Mouse (Mus musculus): Measurements from ENCODE around the gene Abhd17a. TPM values are rescaled to one million over a fixed set of nuclear protein-coding genes. Genes with fewer than 3 reads are reported as not detected.

The Abhd17a gene
- polyA plus RNA-seq, 1 experiment = 581 TPM

- Histone ChIP-seq H3K4me1 (peaks cover 76% of the 10 kb centered on the region), H3K27me3 (replicated peaks) (no peaks in the 10 kb centered on the region), H3K36me3 (replicated peaks; ENCODE audit: low read length) (peaks cover 32% of the 10 kb centered on the region), H3K4me3 (replicated peaks) (peak overlapping the region; percentile 92), H3K9me3 (no peaks in the 10 kb centered on the region)
- no peak for TF ChIP-seq GATA1 (IDR thresholded peaks at IDR 0.05; ENCODE audit: borderline replicate concordance, low read length)
- TF ChIP-seq FLI1 (IDR thresholded peaks at IDR 0.05; ENCODE audit: low read length) = no peak
Observed at GRCm38 (mm10) chr10:80578131-80578750, 11.9 kb downstream of the Abhd17a start.

GRCm38 (mm10) chr10:80577195-80578130 lies 12.7 kb downstream of the Abhd17a start, which contains the start of gene Klf16:
Gene Klf16, minus strand, starts transcription at chr10:80577321.
- Histone ChIP-seq H3K36me3 (replicated peaks; ENCODE audit: low read length) (peaks cover 27% of the 10 kb centered on the region), H3K4me1 (peaks cover 79% of the 10 kb centered on the region), H3K4me3 (replicated peaks) (peak within 1 kb of the TSS; percentile 92), H3K9me3 (no peaks in the 10 kb centered on the region), H3K27me3 (replicated peaks) (no peaks in the 10 kb centered on the region)
- no peak for TF ChIP-seq FLI1 (IDR thresholded peaks at IDR 0.05; ENCODE audit: low read length)
- no peak for TF ChIP-seq GATA1 (IDR thresholded peaks at IDR 0.05; ENCODE audit: borderline replicate concordance, low read length)

- Histone ChIP-seq H3K4me3 (replicated peaks) (peak overlapping the region; percentile 92), H3K27me3 (replicated peaks) (no peaks in the 10 kb centered on the region), H3K9me3 (no peaks in the 10 kb centered on the region), H3K4me1 (peaks cover 79% of the 10 kb centered on the region), H3K36me3 (replicated peaks; ENCODE audit: low read length) (peaks cover 27% of the 10 kb centered on the region)
- no peak for TF ChIP-seq FLI1 (IDR thresholded peaks at IDR 0.05; ENCODE audit: low read length)
Observed at GRCm38 (mm10) chr10:80576351-80577194, 13.6 kb downstream of the Abhd17a start.

GRCm38 (mm10) chr10:80575925-80576324 lies 14.2 kb downstream of the Abhd17a start:
- Histone ChIP-seq H3K4me1 (peaks cover 79% of the 10 kb centered on the region), H3K27me3 (replicated peaks) (no peaks in the 10 kb centered on the region), H3K4me3 (replicated peaks) (peak overlapping the region; percentile 92), H3K9me3 (no peaks in the 10 kb centered on the region), H3K36me3 (replicated peaks; ENCODE audit: low read length) (peaks cover 24% of the 10 kb centered on the region)
- TF ChIP-seq GATA1 (IDR thresholded peaks at IDR 0.05; ENCODE audit: borderline replicate concordance, low read length) (no peak), FLI1 (IDR thresholded peaks at IDR 0.05; ENCODE audit: low read length) (no peak)

GRCm38 (mm10) chr10:80574896-80575295 lies 15.2 kb downstream of the Abhd17a start:
- H3K9me3 ChIP-seq = no peaks in the 10 kb centered on the region
- H3K4me3 ChIP-seq (replicated peaks) = peak overlapping the region; percentile 92
- H3K4me1 ChIP-seq = peaks cover 86% of the 10 kb centered on the region
- TF ChIP-seq GATA1 (IDR thresholded peaks at IDR 0.05; ENCODE audit: borderline replicate concordance, low read length) (no peak), FLI1 (IDR thresholded peaks at IDR 0.05; ENCODE audit: low read length) (no peak)
- H3K27me3 ChIP-seq (replicated peaks) = no peaks in the 10 kb centered on the region
- peaks cover 22% of the 10 kb centered on the region for H3K36me3 ChIP-seq (replicated peaks; ENCODE audit: low read length)

GRCm38 (mm10) chr10:80573944-80574343 lies 16.2 kb downstream of the Abhd17a start:
- H3K36me3 ChIP-seq (replicated peaks; ENCODE audit: low read length) = peaks cover 24% of the 10 kb centered on the region
- peaks cover 86% of the 10 kb centered on the region for H3K4me1 ChIP-seq
- no peak overlapping the region for H3K4me3 ChIP-seq (replicated peaks)

GRCm38 (mm10) chr10:80572477-80572876 lies 17.7 kb downstream of the Abhd17a start:
- TF ChIP-seq FLI1 (IDR thresholded peaks at IDR 0.05; ENCODE audit: low read length) (no peak), GATA1 (IDR thresholded peaks at IDR 0.05; ENCODE audit: borderline replicate concordance, low read length) (no peak)
- Histone ChIP-seq H3K4me1 (peaks cover 82% of the 10 kb centered on the region), H3K27me3 (replicated peaks) (no peaks in the 10 kb centered on the region), H3K36me3 (replicated peaks; ENCODE audit: low read length) (peaks cover 38% of the 10 kb centered on the region), H3K4me3 (replicated peaks) (no peak overlapping the region), H3K9me3 (no peaks in the 10 kb centered on the region)

More at GRCm38 (mm10) chr10:80573944-80574343, 16.2 kb downstream of the Abhd17a start:
- no peak for TF ChIP-seq GATA1 (IDR thresholded peaks at IDR 0.05; ENCODE audit: borderline replicate concordance, low read length)
- no peaks in the 10 kb centered on the region for H3K9me3 ChIP-seq
- H3K27me3 ChIP-seq (replicated peaks) = no peaks in the 10 kb centered on the region

- no peak for TF ChIP-seq FLI1 (IDR thresholded peaks at IDR 0.05; ENCODE audit: low read length)
- TF ChIP-seq GATA1 (IDR thresholded peaks at IDR 0.05; ENCODE audit: borderline replicate concordance, low read length) = no peak
- Histone ChIP-seq H3K4me3 (replicated peaks) (peak overlapping the region; percentile 89), H3K4me1 (peaks cover 89% of the 10 kb centered on the region), H3K27me3 (replicated peaks) (no peaks in the 10 kb centered on the region), H3K36me3 (replicated peaks; ENCODE audit: low read length) (peaks cover 45% of the 10 kb centered on the region), H3K9me3 (no peaks in the 10 kb centered on the region)
Observed at GRCm38 (mm10) chr10:80570871-80571836, 19.0 kb downstream of the Abhd17a start.

All from megakaryocyte, embryonic 14.5 days (primary cell).